Mouse (Mus musculus) left cerebral cortex, postnatal 4 days (tissue): Measurements from ENCODE around the gene Lin28b. TPM values are rescaled to one million over a fixed set of nuclear protein-coding genes. Genes with fewer than 3 reads are reported as not detected.

ENCODE experiments used
- DNase-seq: peaks from one replicate; pipeline ENCODE4 v3.0.0-alpha.2; 2022
- intact Hi-C: fragments of 180-260 bp; cut with DNase I; formaldehyde crosslinking; loops from one replicate; pipeline ENCODE4 v1.15.1; 2025
- total RNA-seq, 2 experiments: library from RNA; stranded (reverse); gene quantifications; 2 replicates each; pipeline ENCODE4 v1.2.3; 2021

Gene Lin28b
- total RNA-seq: 1 to 10 TPM; 4.5 to 5.9 TPM

GRCm38 (mm10) chr10:45485761-45486602, at the start of gene Lin28b:
Gene Lin28b (minus strand): TSS chr10:45486395.
- intact Hi-C loops: no loop called here
- peak; percentile 71 for DNase-seq

GRCm38 (mm10) chr10:45511764-45512163, 25.6 kb upstream of the Lin28b start:
- DNase-seq: no peak

GRCm38 (mm10) chr10:45510662-45511061, 24.5 kb upstream of the Lin28b start:
- no peak for DNase-seq
- intact Hi-C loops: no loop called here

More at GRCm38 (mm10) chr10:45511764-45512163, 25.6 kb upstream of the Lin28b start:
- intact Hi-C loops: no loop called here

- intact Hi-C loops: loop anchor here (10.0 kb wide), 1 partner anchor 115 kb away; no protein-coding TSS in a partner anchor
- no peak for DNase-seq
Observed at GRCm38 (mm10) chr10:45500259-45500658, 14.1 kb upstream of the Lin28b start.

- DNase-seq: no peak
Observed at GRCm38 (mm10) chr10:45486603-45486946, 380 bp upstream of the Lin28b start.

GRCm38 (mm10) chr10:45485226-45485760, 902 bp downstream of the Lin28b start:
- intact Hi-C loops: no loop called here
- DNase-seq: no peak

More at GRCm38 (mm10) chr10:45486603-45486946, 380 bp upstream of the Lin28b start:
- intact Hi-C loops: no loop called here

- intact Hi-C loops: no loop called here
- DNase-seq: no peak
Observed at GRCm38 (mm10) chr10:45483210-45483609, 3.0 kb downstream of the Lin28b start.

- intact Hi-C loops: no loop called here
Observed at GRCm38 (mm10) chr10:45473663-45474333, 12.4 kb downstream of the Lin28b start.

GRCm38 (mm10) chr10:45473143-45473484, 13.1 kb downstream of the Lin28b start:
- intact Hi-C loops: no loop called here
- no peak for DNase-seq

More at GRCm38 (mm10) chr10:45473663-45474333, 12.4 kb downstream of the Lin28b start:
- DNase-seq: peak; percentile 46

GRCm38 (mm10) chr10:45472431-45473142, 13.6 kb downstream of the Lin28b start:
- DNase-seq: no peak
- intact Hi-C loops: no loop called here

- intact Hi-C loops: no loop called here
- DNase-seq: no peak
Observed at GRCm38 (mm10) chr10:45471321-45471720, 14.9 kb downstream of the Lin28b start.

- DNase-seq: no peak
- intact Hi-C loops: no loop called here
Observed at GRCm38 (mm10) chr10:45470079-45470739, 16.0 kb downstream of the Lin28b start.

GRCm38 (mm10) chr10:45469027-45469996, 16.9 kb downstream of the Lin28b start:
- intact Hi-C loops: no loop called here
- no peak for DNase-seq

- DNase-seq: no peak
- intact Hi-C loops: no loop called here
Observed at GRCm38 (mm10) chr10:45468180-45468915, 17.8 kb downstream of the Lin28b start.

GRCm38 (mm10) chr10:45458637-45459036, 27.6 kb downstream of the Lin28b start:
- DNase-seq: no peak
- intact Hi-C loops: no loop called here

- DNase-seq: no peak
- intact Hi-C loops: no loop called here
Observed at GRCm38 (mm10) chr10:45458074-45458473, 28.1 kb downstream of the Lin28b start.

- intact Hi-C loops: no loop called here
- DNase-seq: no peak
Observed at GRCm38 (mm10) chr10:45446625-45447024, 39.6 kb downstream of the Lin28b start.

GRCm38 (mm10) chr10:45446215-45446614, 40.0 kb downstream of the Lin28b start:
- intact Hi-C loops: no loop called here
- DNase-seq: no peak

GRCm38 (mm10) chr10:45422372-45422771, 63.8 kb downstream of the Lin28b start:
- intact Hi-C loops: no loop called here
- DNase-seq: no peak
